Mouse (Mus musculus) hindbrain, embryonic 10.5 days (tissue): ENCODE data around the gene Ube2d1. TPM values are rescaled to one million over a fixed set of nuclear protein-coding genes. Genes with fewer than 3 reads are reported as not detected.
A peak's percentile ranks its signal among the peaks of the same experiment; 100 is the strongest.

Source experiments
- DNase-seq: peaks from one replicate; pipeline ENCODE4 v3.0.0-alpha.2; 2017; ENCODE audit warnings: low spot score
- H3K27ac ChIP-seq: fragments of 300-500 bp; sonication (generic); 2 replicates; pipeline ENCODE4 v1.5.1; 2016; ENCODE audit warnings: mild to moderate bottlenecking, moderate library complexity
- H3K27me3 ChIP-seq: fragments of 300-500 bp; sonication (generic); 2 replicates; pipeline ENCODE4 v1.6.1; 2016; ENCODE audit warnings: mild to moderate bottlenecking; ENCODE audit not compliant: poor library complexity, insufficient read depth, severe bottlenecking
- H3K36me3 ChIP-seq: fragments of 300-500 bp; sonication (generic); 2 replicates; pipeline ENCODE4 v1.6.1; 2016; ENCODE audit warnings: mild to moderate bottlenecking, moderate library complexity
- H3K4me1 ChIP-seq: fragments of 300-500 bp; sonication (generic); replicated peaks from 2 replicates; pipeline ENCODE4 v1.6.1; 2016; ENCODE audit warnings: mild to moderate bottlenecking
- H3K4me3 ChIP-seq: fragments of 300-500 bp; sonication (generic); 2 replicates; pipeline ENCODE4 v1.5.1; 2016; ENCODE audit warnings: mild to moderate bottlenecking, moderate library complexity
- H3K9me3 ChIP-seq: fragments of 300-500 bp; sonication (generic); 2 replicates; pipeline ENCODE4 v1.6.1; 2016; ENCODE audit warnings: mild to moderate bottlenecking, moderate library complexity
- WGBS: fragments of 180-500 bp; shearing (Covaris S2); methylation state at CpG from one replicate; pipeline ENCODE4 v1.1.7; 2016; 5-methylcytosine and 5-hydroxymethylcytosine counted together
- polyA plus RNA-seq: library from polyadenylated mRNA; unstranded; fragments of >200 nt; fragmentation: Nextera tagmentation; extraction: Ambion mirVana; gene quantifications from 2 replicates; pipeline ENCODE4 v1.2.1, GENCODE M21; 2016

Ube2d1 gene
- 115 and 147 TPM in 2 replicates for polyA plus RNA-seq

DNA sequence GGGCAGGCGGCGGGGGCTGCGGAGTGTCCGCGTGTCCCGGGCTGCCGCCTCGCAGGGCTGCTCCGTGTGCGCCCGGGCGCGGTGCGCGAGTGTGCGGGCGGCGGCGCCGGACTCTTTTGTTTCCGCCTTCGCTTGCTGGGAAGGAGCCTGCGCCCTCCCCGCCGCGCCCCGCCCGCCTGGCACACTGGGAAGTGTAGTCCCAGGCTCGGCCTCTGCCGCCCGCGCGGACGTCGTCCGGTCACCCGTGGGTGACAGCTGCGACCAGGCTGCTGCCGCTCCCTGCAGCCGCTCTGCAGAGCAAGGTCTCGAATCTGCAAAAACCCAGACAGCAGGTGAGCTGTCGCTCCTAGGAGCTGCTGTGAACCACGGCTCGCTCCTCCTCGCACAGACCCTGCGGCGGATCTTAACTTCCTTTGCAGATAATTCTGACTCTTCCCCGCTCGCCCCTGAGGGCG, at the start of gene Ube2d1:
Gene Ube2d1, minus strand, starts transcription at position 137 of the 455 bp plus-strand sequence.
- WGBS: 0% methylated on average over 50 of the region's 50 CpGs
- peak within 1 kb of the TSS; percentile 98 for H3K27ac ChIP-seq
- H3K4me3 ChIP-seq: peak within 1 kb of the TSS; percentile 96

DNA sequence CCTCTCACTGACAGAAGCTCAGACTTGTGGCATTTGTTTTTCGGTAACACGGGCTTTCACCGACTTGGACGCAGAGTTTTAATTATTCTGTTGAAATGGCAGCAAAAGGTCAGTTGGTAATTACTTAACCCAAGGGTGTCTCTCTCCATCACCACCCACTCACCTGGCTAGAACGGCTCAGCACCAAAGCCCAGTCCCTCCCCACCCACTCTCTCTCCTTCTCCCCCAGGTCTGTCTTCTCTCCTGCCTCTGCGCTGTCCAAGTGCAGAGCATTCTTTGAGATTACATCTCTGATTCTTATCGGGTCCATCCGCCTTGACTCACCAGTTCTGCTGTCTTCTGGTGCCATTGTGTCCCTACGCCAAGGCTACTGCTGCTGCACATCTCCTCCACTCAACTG, 47.8 kb upstream of the Ube2d1 start:
- peaks cover 73% of the 10 kb centered on the region for H3K36me3 ChIP-seq
- no peak for DNase-seq
- H3K4me3 ChIP-seq: no peak overlapping the region
- 94% methylated on average over 9 of the region's 9 CpGs for WGBS
- no peaks in the 10 kb centered on the region for H3K9me3 ChIP-seq
- no peaks in the 10 kb centered on the region for H3K27me3 ChIP-seq
- H3K27ac ChIP-seq: no peak overlapping the region
- no peaks in the 10 kb centered on the region for H3K4me1 ChIP-seq

More for the DNA sequence above, at the start of gene Ube2d1:
- H3K27me3 ChIP-seq: peaks cover 7% of the 10 kb centered on the region
- H3K9me3 ChIP-seq: no peaks in the 10 kb centered on the region
- peaks cover 7% of the 10 kb centered on the region; the same call in 1 of the 2 replicates for H3K36me3 ChIP-seq
- peaks cover 34% of the 10 kb centered on the region for H3K4me1 ChIP-seq
- DNase-seq: peak; percentile 88

DNA sequence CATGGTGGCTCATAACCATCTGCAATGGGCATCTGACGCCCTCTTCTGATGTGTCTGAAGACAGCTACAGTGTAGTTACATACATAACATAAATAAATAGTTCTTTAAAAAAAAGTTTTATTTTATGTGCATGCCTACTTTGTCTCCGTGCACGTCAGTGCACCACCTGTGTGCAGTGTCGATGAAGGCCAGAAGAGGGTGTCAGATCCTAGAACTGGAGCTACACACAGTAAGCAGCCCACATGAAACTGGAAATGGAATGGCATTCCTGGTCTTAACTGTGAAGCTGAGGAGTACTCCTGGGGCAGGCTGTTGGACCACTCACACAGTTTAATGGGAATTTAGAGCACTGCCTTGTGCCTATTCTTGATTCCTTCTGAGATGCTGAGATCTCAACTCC, 47.3 kb upstream of the Ube2d1 start:
- Histone ChIP-seq H3K4me3 (no peak overlapping the region), H3K4me1 (no peaks in the 10 kb centered on the region), H3K27ac (no peak overlapping the region), H3K27me3 (no peaks in the 10 kb centered on the region), H3K9me3 (no peaks in the 10 kb centered on the region), H3K36me3 (peaks cover 73% of the 10 kb centered on the region)
- WGBS: 94% methylated on average over 4 of the region's 4 CpGs
- DNase-seq: no peak

DNA sequence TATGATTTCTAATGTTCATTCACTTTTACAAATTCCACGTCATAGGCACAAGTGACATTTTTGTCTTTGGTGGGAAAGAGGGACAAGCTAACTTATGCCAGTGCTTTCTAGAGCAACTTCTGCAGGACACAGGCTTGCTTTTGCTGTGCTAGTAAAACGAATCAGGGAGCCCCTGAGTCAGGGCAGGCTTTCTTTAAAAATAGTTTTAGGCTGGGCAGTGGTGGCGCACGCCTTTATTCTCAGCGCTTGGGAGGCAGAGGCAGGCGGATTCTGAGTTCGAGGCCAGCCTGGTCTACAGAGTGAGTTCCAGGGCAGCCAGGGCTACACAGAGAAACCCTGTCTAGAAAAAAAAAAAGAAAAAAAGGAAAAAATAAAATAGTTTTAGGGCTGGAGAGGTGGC, 46.8 kb upstream of the Ube2d1 start:
- Histone ChIP-seq H3K27me3 (no peaks in the 10 kb centered on the region), H3K4me1 (no peaks in the 10 kb centered on the region), H3K4me3 (no peak overlapping the region), H3K9me3 (no peaks in the 10 kb centered on the region), H3K27ac (no peak overlapping the region), H3K36me3 (peaks cover 73% of the 10 kb centered on the region)
- no peak for DNase-seq
- whole genome bisulfite sequencing: 95% methylated on average over 7 of the region's 7 CpGs

DNA sequence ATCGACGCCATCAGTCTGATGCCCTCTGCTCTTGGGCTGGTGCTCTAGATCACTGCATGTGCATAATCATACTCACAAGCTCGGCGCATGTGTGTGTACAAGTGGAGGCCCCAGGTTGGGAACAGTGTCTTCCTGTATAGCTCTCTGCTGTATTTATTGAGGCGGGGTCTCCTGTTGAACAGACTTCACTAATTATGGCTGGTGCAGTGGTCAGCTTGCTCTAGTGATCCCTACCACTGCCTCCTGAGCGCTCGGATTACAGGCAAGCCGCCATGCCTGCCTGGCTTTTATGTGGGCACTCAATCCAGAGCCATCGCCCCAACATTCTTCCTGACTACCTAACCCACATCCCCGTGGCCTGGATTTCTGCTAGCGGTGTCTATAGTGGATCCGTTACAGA, 45.0 kb upstream of the Ube2d1 start:
- Histone ChIP-seq H3K9me3 (no peaks in the 10 kb centered on the region), H3K27ac (no peak overlapping the region), H3K27me3 (no peaks in the 10 kb centered on the region), H3K4me1 (no peaks in the 10 kb centered on the region), H3K4me3 (no peak overlapping the region), H3K36me3 (peaks cover 60% of the 10 kb centered on the region)
- WGBS: 97% methylated on average over 12 of the region's 12 CpGs
- no peak for DNase-seq

DNA sequence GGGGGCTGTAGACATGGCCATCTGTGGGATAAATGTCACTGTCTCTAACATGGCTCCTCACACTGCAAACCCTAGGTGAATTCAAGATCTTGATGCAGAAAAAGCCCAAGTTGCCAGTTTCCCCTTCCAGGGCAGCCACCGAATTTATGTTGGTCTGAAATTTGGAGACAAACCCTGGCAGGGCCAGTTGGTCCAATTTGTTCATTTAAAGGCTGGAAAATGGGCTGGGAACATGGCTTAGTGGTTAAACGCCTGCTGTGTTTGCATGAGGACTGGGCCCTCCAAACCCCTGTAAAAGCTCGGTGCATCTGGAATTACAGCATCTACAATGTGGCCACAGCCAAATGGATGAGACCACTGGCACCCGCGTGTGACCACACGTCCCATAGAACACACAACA, 44.2 kb upstream of the Ube2d1 start:
- no peak for DNase-seq
- 93% methylated on average over 6 of the region's 6 CpGs for WGBS
- Histone ChIP-seq H3K27me3 (no peaks in the 10 kb centered on the region), H3K4me1 (no peaks in the 10 kb centered on the region), H3K4me3 (no peak overlapping the region), H3K36me3 (peaks cover 52% of the 10 kb centered on the region), H3K9me3 (no peaks in the 10 kb centered on the region), H3K27ac (no peak overlapping the region)

DNA sequence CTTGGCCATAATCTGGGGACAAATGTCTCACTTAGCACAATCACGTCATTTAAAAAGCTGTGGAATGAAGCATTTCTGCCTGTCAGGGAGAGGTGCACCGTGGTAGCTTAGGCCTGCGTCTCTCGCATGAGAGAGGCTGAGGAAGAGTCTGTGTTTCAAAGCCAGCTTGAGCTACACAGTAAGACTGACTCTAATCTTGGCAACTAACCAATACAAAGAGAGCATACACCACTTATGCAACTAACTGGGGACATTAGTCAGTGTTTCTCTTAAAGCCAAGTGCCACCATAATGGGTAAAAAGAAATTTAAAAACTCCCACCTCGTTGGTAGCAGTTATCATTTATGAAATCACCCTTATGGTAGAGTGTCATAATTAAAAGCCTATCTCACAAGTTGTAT, 43.8 kb upstream of the Ube2d1 start:
- WGBS: 94% methylated on average over 5 of the region's 5 CpGs
- no peaks in the 10 kb centered on the region for H3K27me3 ChIP-seq
- no peaks in the 10 kb centered on the region for H3K9me3 ChIP-seq
- H3K27ac ChIP-seq: no peak overlapping the region
- H3K36me3 ChIP-seq: peaks cover 48% of the 10 kb centered on the region
- H3K4me1 ChIP-seq: no peaks in the 10 kb centered on the region
- H3K4me3 ChIP-seq: no peak overlapping the region
- no peak for DNase-seq

DNA sequence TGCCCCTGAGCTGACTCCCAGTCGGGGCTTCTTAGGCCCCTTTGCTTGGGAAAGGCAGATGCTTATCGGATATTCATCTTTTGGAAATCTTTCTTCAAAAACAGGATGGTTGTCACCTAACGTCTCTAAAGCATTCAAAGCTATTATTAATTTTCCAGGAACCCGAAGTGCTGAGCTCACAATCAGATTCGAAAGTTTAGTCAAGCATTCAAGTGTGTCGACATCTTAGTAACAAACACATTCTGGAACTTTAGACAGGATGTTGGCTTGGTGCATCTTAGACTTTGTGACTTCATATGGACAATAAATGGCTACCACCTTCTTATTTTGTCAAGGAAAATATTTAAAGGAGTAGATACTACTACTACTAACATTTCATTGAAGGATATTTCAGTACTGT, 43.3 kb upstream of the Ube2d1 start:
- no peaks in the 10 kb centered on the region for H3K27me3 ChIP-seq
- no peak for DNase-seq
- no peaks in the 10 kb centered on the region for H3K9me3 ChIP-seq
- WGBS: 89% methylated on average over 6 of the region's 6 CpGs
- no peak overlapping the region for H3K4me3 ChIP-seq
- H3K36me3 ChIP-seq: peaks cover 43% of the 10 kb centered on the region
- no peak overlapping the region for H3K27ac ChIP-seq
- no peaks in the 10 kb centered on the region for H3K4me1 ChIP-seq

DNA sequence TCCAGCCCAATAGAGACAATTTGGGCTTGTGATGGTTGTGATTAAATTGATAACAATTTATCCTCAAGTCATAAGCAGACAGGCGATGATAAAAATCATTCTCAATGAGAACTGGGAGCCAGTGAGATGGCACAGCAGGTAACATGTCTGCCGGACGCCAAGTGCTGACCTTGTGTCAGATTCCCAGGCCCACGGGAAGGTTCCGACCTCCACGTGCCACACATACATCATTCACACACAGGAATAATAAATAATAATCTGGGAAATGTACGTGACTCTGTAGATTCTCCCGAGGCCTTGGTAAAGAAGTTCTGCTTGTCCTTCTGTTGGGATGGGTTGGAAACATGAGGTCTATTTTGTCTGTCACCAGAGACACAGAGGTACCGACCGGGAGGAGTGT, 42.3 kb upstream of the Ube2d1 start:
- no peak overlapping the region for H3K27ac ChIP-seq
- no peaks in the 10 kb centered on the region for H3K4me1 ChIP-seq
- H3K4me3 ChIP-seq: no peak overlapping the region
- 82% methylated on average over 10 of the region's 10 CpGs for WGBS
- H3K9me3 ChIP-seq: no peaks in the 10 kb centered on the region
- no peak for DNase-seq
- H3K36me3 ChIP-seq: peaks cover 33% of the 10 kb centered on the region
- H3K27me3 ChIP-seq: no peaks in the 10 kb centered on the region

DNA sequence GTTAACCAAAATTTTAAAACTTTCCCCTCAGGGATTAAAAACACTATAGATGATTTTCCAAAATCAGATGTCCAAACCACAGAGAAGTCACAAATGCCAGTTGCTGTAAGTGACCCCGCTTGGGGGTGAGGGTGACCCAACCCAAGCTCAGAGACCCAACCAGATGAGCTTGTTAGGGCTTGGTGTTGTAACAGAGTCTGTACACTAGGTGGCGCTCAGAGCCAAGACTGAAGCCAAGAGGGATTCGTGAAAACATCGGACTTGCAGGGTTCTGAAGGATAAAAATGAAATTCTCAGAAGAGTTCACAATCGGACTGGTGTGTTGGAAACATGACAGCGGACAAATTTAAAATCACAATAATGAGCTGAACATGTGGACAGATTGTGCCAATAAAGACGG, 41.7 kb upstream of the Ube2d1 start:
- no peak overlapping the region for H3K27ac ChIP-seq
- peak; percentile 72 for DNase-seq
- WGBS: 21% methylated on average over 7 of the region's 7 CpGs
- H3K9me3 ChIP-seq: no peaks in the 10 kb centered on the region
- no peaks in the 10 kb centered on the region for H3K27me3 ChIP-seq
- no peaks in the 10 kb centered on the region for H3K4me1 ChIP-seq
- no peak overlapping the region for H3K4me3 ChIP-seq
- H3K36me3 ChIP-seq: peaks cover 30% of the 10 kb centered on the region

DNA sequence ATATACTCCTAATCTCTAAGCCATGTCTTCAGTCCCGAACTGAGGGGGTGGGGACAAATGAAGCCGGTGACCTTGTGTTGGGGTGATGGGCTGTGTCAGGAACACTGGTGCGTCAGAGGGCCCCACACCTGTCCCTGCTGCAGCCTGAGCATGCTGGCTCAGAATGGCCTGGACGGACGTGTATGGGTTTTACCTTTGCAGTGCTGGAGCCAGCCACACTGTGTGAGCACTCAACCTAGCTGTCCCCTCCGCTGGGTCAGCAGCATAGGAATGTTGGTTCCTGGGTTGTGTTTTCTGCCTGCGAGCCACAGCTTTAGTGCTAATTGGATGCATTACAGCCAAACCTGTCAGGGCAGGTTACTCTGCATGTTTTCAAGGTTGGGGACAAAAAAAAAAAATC, 41.1 kb upstream of the Ube2d1 start:
- no peak for DNase-seq
- Histone ChIP-seq H3K4me1 (no peaks in the 10 kb centered on the region), H3K4me3 (no peak overlapping the region), H3K9me3 (no peaks in the 10 kb centered on the region), H3K36me3 (peaks cover 26% of the 10 kb centered on the region), H3K27ac (no peak overlapping the region), H3K27me3 (no peaks in the 10 kb centered on the region)
- WGBS: 81% methylated on average over 7 of the region's 7 CpGs

DNA sequence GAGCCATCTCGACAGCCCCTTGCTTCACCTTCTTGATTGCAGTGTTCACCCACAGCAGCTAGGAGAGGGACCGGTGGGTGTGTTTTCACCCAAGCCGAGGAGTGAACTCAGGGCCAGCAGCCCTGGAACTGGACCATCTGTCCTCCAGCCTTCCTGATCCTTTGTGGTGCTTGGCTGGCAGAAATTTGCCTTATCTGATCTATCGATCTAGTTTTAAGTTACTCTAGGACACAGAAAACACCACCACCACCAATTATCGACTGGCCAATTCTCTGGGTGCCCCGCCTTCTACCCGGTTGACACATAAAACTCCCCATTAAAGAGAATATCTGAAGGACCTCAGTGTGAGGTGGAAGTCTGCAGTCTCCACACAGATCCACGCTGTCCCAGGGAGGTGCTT, 38.6 kb upstream of the Ube2d1 start:
- no peaks in the 10 kb centered on the region for H3K9me3 ChIP-seq
- 91% methylated on average over 8 of the region's 8 CpGs for WGBS

DNA sequence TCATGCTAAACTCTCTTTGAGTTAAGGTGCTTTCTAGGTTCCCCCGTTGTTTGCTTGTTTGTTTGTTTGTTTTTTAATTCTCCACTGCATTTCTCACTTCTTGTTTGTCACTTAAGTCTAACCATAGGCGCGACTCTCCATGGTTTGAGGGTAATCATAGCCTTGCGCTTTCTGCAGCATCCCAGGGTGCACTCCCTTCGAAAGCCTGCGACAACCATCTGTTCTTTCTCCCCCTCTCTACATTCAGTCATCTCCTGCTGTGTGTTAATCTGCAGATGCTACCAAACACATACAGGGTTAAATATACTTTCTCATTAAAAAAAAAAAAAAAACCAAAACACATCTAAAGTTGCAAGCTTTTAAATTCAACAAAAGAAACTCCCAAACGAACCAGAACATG, 31.4 kb upstream of the Ube2d1 start:
- Histone ChIP-seq H3K4me1 (no peaks in the 10 kb centered on the region), H3K4me3 (no peak overlapping the region), H3K36me3 (no peaks in the 10 kb centered on the region), H3K27ac (no peak overlapping the region), H3K9me3 (no peaks in the 10 kb centered on the region), H3K27me3 (no peaks in the 10 kb centered on the region)
- DNase-seq: no peak
- WGBS: 66% methylated on average over 7 of the region's 7 CpGs

More for the DNA sequence above, 38.6 kb upstream of the Ube2d1 start:
- no peak overlapping the region for H3K4me3 ChIP-seq
- no peak overlapping the region for H3K27ac ChIP-seq
- H3K36me3 ChIP-seq: peaks cover 1% of the 10 kb centered on the region; the same call in 1 of the 2 replicates
- H3K27me3 ChIP-seq: no peaks in the 10 kb centered on the region
- DNase-seq: no peak
- no peaks in the 10 kb centered on the region for H3K4me1 ChIP-seq

DNA sequence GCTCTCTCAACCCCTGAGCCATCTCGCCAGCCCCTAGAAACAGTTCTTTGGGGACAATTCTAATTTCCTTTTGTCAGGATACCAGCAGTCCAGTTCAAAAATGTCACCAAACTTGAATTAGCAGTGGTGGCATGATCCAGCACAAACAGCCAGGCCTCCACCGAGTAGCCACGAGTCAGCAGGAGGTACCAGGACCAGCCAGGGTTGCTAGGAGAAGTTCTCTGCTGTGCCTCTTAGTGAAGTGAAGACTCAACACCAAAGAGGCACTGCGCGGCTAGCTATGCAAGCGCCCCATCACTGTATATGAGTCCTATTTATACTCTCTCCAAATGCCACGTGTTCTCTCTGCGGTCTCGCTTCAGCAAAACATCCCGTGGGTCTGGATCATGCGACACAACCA, 31.0 kb upstream of the Ube2d1 start:
- no peak overlapping the region for H3K4me3 ChIP-seq
- no peaks in the 10 kb centered on the region for H3K9me3 ChIP-seq
- H3K27ac ChIP-seq: no peak overlapping the region
- H3K36me3 ChIP-seq: no peaks in the 10 kb centered on the region
- no peaks in the 10 kb centered on the region for H3K27me3 ChIP-seq
- WGBS: 74% methylated on average over 11 of the region's 11 CpGs
- no peaks in the 10 kb centered on the region for H3K4me1 ChIP-seq
- no peak for DNase-seq
